Mouse (Mus musculus): ENCODE measurements at regions not wholly inside any gene's neighbourhood (a gene's known extent, or its start where the extent isn't known, plus 50 kb on each side); places are given as distances from the start of the nearest gene placed in this dataset.

DNA sequence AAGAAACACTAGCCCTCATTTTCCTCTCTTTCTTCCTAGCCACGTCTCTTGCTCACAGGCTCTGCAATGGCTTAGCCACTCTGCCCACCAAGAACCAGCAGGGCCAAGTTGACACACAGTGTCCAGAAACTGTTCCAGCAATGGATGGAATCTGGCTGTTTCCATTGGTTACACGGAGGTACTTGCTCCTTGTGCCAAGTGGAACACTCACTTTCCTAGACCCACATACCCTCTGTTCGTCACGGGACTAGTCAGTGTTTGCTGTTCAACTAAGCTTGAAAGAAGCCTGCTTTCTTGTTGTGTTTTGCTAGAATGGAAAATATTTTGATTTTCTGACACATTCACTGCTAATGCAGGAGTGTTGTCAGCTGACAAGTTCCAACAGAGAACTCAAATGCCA is 575.7 kb upstream of the Gulo start:
- Histone ChIP-seq H3K9me3 (replicated peaks) (no peaks in the 10 kb centered on the region), H3K36me3 (no peaks in the 10 kb centered on the region), H3K4me3 (replicated peaks) (no peak overlapping the region), H3K4me1 (no peaks in the 10 kb centered on the region), H3K27ac (replicated peaks) (no peak overlapping the region), H3K4me2 (replicated peaks) (no peak overlapping the region), H3K27me3 (no peaks in the 10 kb centered on the region), H3K9ac (no peak overlapping the region)
- WGBS, result 81% methylated on average over 4 of the region's 4 CpGs
- ATAC-seq (ENCODE audit: insufficient number of reproducible peaks, low FRiP score, low TSS enrichment, low read depth), result no peak

- H3K27me3 ChIP-seq, result no peaks in the 10 kb centered on the region
- whole genome bisulfite sequencing, result 67% methylated on average over 6 of the region's 6 CpGs
- ATAC-seq (ENCODE audit: insufficient number of reproducible peaks, low FRiP score, low TSS enrichment, low read depth), result no peak
- no peak overlapping the region for H3K4me3 ChIP-seq (replicated peaks)
- H3K27ac ChIP-seq (replicated peaks), result no peak overlapping the region
- H3K36me3 ChIP-seq, result no peaks in the 10 kb centered on the region
- no peaks in the 10 kb centered on the region for H3K9me3 ChIP-seq (replicated peaks)
- H3K4me2 ChIP-seq (replicated peaks), result no peak overlapping the region
- H3K9ac ChIP-seq, result no peak overlapping the region
- no peaks in the 10 kb centered on the region for H3K4me1 ChIP-seq
Measured at GRCm38 (mm10) chr14:66579904-66580492, 571.0 kb upstream of the Gulo start.

DNA sequence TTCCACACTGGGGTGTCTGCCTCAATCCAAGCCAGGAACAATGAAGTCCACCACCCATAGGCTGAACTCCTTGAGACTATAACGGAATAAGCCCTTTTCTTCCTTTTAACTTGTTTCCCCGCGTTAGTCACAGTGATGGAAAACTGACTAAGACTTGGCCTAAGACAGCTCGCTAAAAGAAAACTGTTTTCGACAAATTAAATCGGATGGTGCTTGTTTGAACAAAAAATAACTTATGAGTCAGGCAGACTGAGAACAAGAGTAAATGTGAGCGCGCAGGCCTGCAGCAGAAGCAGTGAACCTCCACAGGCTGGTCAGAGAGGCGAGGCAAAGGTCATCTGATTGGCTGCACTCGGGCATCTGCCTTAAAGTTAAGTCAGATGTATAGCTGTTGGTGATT is 557.6 kb upstream of the Gulo start:
- no peak overlapping the region for H3K4me2 ChIP-seq (replicated peaks)
- no peaks in the 10 kb centered on the region for H3K9me3 ChIP-seq (replicated peaks)
- no peak for ATAC-seq (ENCODE audit: insufficient number of reproducible peaks, low FRiP score, low TSS enrichment, low read depth)
- no peak overlapping the region for H3K27ac ChIP-seq (replicated peaks)
- H3K27me3 ChIP-seq, result no peaks in the 10 kb centered on the region; the same call in 1 of the 2 replicates
- H3K36me3 ChIP-seq, result no peaks in the 10 kb centered on the region
- H3K4me1 ChIP-seq, result no peaks in the 10 kb centered on the region
- no peak overlapping the region for H3K4me3 ChIP-seq (replicated peaks)
- H3K9ac ChIP-seq, result no peak overlapping the region
- 74% methylated on average over 10 of the region's 10 CpGs for WGBS

GRCm38 (mm10) chr14:66562744-66563143 is 553.7 kb upstream of the Gulo start:
- Histone ChIP-seq H3K9ac (no peak overlapping the region), H3K4me3 (replicated peaks) (no peak overlapping the region), H3K9me3 (replicated peaks) (no peaks in the 10 kb centered on the region), H3K27ac (replicated peaks) (no peak overlapping the region), H3K27me3 (no peaks in the 10 kb centered on the region; the same call in 1 of the 2 replicates), H3K36me3 (no peaks in the 10 kb centered on the region), H3K4me1 (no peaks in the 10 kb centered on the region), H3K4me2 (replicated peaks) (no peak overlapping the region)
- ATAC-seq (ENCODE audit: insufficient number of reproducible peaks, low FRiP score, low TSS enrichment, low read depth), result no peak
- 43% methylated on average over 4 of the region's 4 CpGs for WGBS

DNA sequence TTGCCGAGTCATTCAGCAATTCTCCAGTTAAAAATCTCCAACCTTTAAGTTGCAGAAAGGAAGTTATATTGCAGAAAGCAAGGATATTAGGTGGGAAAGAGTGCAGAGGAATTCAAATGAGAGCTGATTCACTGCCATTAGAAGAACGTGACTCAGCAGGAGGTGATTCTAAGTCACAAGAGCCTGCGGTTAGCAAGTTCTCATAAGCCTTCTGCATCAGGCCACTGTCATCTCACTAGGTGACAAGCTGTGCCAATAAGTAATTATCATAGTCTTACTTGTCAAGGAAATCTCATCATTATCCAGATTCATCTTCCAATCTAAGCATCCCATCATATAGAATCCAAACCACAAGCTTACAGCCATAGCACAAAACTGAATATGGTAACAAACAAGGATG is 552.7 kb upstream of the Gulo start:
- H3K27ac ChIP-seq (replicated peaks), result no peak overlapping the region
- no peak overlapping the region for H3K4me2 ChIP-seq (replicated peaks)
- no peaks in the 10 kb centered on the region for H3K36me3 ChIP-seq
- no peaks in the 10 kb centered on the region for H3K4me1 ChIP-seq
- no peaks in the 10 kb centered on the region for H3K9me3 ChIP-seq (replicated peaks)
- H3K9ac ChIP-seq, result no peak overlapping the region
- WGBS, result 74% methylated on average over 3 of the region's 3 CpGs
- no peak overlapping the region for H3K4me3 ChIP-seq (replicated peaks)
- ATAC-seq (ENCODE audit: insufficient number of reproducible peaks, low FRiP score, low TSS enrichment, low read depth), result no peak
- H3K27me3 ChIP-seq, result no peaks in the 10 kb centered on the region; the same call in 1 of the 2 replicates

DNA sequence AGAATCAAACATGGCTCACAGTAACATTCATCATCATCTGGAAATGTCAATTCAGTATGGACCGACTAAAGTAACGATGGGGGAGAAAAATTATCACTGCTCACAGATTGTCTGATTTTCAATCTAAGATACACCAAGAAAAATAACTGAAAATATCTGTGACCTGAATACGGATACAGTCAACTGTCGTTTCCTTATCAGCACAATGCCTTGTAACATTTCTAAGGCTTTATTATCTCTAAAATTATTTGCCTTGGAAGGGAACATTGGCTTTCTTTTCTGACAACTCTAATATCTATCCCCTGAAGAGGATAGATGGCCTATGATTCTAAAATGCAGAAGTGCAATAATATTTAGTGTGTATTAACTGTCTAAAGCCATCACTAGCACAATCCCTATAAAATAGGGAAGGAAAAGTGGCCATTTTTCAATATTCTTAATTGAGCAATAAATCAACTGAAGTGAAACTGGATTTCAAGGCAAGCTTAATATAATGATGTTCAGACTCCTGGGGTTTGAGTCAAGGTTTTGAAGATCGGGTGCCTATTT is 552.1 kb upstream of the Gulo start:
- Histone ChIP-seq H3K9ac (no peak overlapping the region), H3K9me3 (replicated peaks) (no peaks in the 10 kb centered on the region), H3K4me2 (replicated peaks) (no peak overlapping the region), H3K27me3 (no peaks in the 10 kb centered on the region; the same call in 1 of the 2 replicates), H3K4me1 (no peaks in the 10 kb centered on the region), H3K4me3 (replicated peaks) (no peak overlapping the region), H3K36me3 (no peaks in the 10 kb centered on the region), H3K27ac (replicated peaks) (no peak overlapping the region)
- ATAC-seq (ENCODE audit: insufficient number of reproducible peaks, low FRiP score, low TSS enrichment, low read depth), result no peak
- WGBS, result 85% methylated on average over 5 of the region's 5 CpGs

GRCm38 (mm10) chr14:66558393-66558792 is 549.4 kb upstream of the Gulo start:
- Histone ChIP-seq H3K4me1 (no peaks in the 10 kb centered on the region), H3K9me3 (replicated peaks) (no peaks in the 10 kb centered on the region), H3K36me3 (no peaks in the 10 kb centered on the region), H3K9ac (no peak overlapping the region), H3K4me2 (replicated peaks) (no peak overlapping the region), H3K4me3 (replicated peaks) (no peak overlapping the region), H3K27ac (replicated peaks) (no peak overlapping the region), H3K27me3 (no peaks in the 10 kb centered on the region; the same call in 1 of the 2 replicates)
- no peak for ATAC-seq (ENCODE audit: insufficient number of reproducible peaks, low FRiP score, low TSS enrichment, low read depth)
- WGBS, result 90% methylated on average over 5 of the region's 5 CpGs

DNA sequence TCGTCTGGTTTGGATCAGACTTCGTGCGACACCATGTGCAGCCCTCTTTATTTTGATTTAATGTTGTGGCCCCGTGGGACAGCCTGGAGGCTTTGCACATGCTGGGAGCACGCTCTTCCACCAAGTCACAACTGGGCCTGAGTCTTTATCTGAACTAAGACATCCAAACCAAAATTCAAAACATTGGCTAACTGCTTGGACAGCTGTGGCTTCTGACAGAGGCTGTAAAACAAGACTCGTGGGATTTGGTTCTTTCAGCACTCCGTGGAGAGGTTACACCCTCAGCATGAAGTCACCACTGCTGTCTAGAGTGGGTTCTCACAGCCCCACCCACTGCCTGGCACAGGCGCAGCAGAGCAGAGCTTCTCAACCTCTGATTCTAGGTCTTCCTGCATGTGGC is 548.6 kb upstream of the Gulo start:
- Histone ChIP-seq H3K36me3 (no peaks in the 10 kb centered on the region), H3K4me1 (no peaks in the 10 kb centered on the region), H3K4me3 (replicated peaks) (no peak overlapping the region), H3K27me3 (no peaks in the 10 kb centered on the region), H3K9me3 (replicated peaks) (no peaks in the 10 kb centered on the region), H3K9ac (no peak overlapping the region), H3K27ac (replicated peaks) (no peak overlapping the region), H3K4me2 (replicated peaks) (no peak overlapping the region)
- WGBS, result 63% methylated on average over 8 of the region's 8 CpGs
- no peak for ATAC-seq (ENCODE audit: insufficient number of reproducible peaks, low FRiP score, low TSS enrichment, low read depth)

DNA sequence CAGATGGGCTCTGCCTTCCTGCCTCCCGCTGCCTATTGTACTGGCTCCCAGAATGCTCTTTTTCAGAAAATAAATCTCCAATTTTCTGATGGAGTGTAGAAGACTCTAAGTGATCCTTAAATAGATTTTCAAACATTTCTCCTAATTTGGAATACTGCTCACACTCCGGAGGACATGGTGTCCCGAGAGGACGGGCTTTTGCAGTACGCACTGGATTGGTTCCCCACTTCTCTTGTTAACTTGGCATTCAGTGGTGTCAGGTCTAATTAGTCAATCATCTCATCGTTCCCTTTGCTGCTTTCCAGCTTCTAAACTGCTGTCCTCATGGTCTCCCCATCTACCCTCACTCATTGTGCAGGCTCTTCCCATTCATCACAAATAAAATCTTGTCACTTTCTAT is 529.5 kb upstream of the Gulo start:
- Histone ChIP-seq H3K4me3 (replicated peaks) (no peak overlapping the region), H3K4me2 (replicated peaks) (no peak overlapping the region), H3K36me3 (no peaks in the 10 kb centered on the region), H3K9ac (no peak overlapping the region), H3K27me3 (no peaks in the 10 kb centered on the region), H3K4me1 (no peaks in the 10 kb centered on the region), H3K9me3 (replicated peaks) (no peaks in the 10 kb centered on the region), H3K27ac (replicated peaks) (no peak overlapping the region)
- ATAC-seq (ENCODE audit: insufficient number of reproducible peaks, low FRiP score, low TSS enrichment, low read depth), result no peak
- WGBS, result 80% methylated on average over 6 of the region's 6 CpGs

- 43% methylated on average over 1 of the region's 1 CpGs for WGBS
- no peaks in the 10 kb centered on the region for H3K9me3 ChIP-seq (replicated peaks)
- no peak overlapping the region for H3K9ac ChIP-seq
- no peaks in the 10 kb centered on the region for H3K4me1 ChIP-seq
- no peak overlapping the region for H3K4me2 ChIP-seq (replicated peaks)
- no peak overlapping the region for H3K27ac ChIP-seq (replicated peaks)
- no peaks in the 10 kb centered on the region for H3K27me3 ChIP-seq
- no peaks in the 10 kb centered on the region for H3K36me3 ChIP-seq
- no peak overlapping the region for H3K4me3 ChIP-seq (replicated peaks)
- no peak for ATAC-seq (ENCODE audit: insufficient number of reproducible peaks, low FRiP score, low TSS enrichment, low read depth)
Measured at GRCm38 (mm10) chr14:66534671-66535070, 525.7 kb upstream of the Gulo start.

GRCm38 (mm10) chr14:66528135-66528534 is 519.1 kb upstream of the Gulo start:
- Histone ChIP-seq H3K4me3 (replicated peaks) (no peak overlapping the region), H3K4me1 (no peaks in the 10 kb centered on the region), H3K9ac (no peak overlapping the region), H3K36me3 (no peaks in the 10 kb centered on the region), H3K4me2 (replicated peaks) (no peak overlapping the region), H3K27ac (replicated peaks) (no peak overlapping the region), H3K27me3 (no peaks in the 10 kb centered on the region), H3K9me3 (replicated peaks) (no peaks in the 10 kb centered on the region)
- WGBS, result 26% methylated on average over 5 of the region's 5 CpGs
- no peak for ATAC-seq (ENCODE audit: insufficient number of reproducible peaks, low FRiP score, low TSS enrichment, low read depth)

DNA sequence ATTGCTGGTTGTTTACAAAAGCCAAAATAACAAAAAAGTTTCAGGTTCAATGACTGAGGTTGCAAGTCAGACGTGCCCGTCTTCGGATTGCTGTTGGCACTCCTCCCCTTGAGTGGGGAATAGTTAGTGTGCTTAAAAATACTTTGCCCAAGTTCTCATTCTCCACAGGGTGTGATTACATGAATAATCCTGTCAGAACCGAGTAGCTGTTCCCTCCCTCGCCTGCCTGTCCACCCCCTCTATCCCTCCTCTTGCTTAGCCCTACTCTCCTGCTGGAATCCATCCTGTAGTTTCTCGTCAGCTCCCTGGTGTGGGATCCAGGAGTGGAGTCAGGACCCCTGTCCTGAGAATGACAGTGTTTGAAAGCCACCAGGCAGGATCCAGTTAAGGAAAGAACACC is 518.1 kb upstream of the Gulo start:
- no peaks in the 10 kb centered on the region for H3K4me1 ChIP-seq
- H3K9ac ChIP-seq, result no peak overlapping the region
- no peak overlapping the region for H3K27ac ChIP-seq (replicated peaks)
- WGBS, result 67% methylated on average over 6 of the region's 6 CpGs
- no peak overlapping the region for H3K4me3 ChIP-seq (replicated peaks)
- ATAC-seq (ENCODE audit: insufficient number of reproducible peaks, low FRiP score, low TSS enrichment, low read depth), result no peak
- H3K36me3 ChIP-seq, result no peaks in the 10 kb centered on the region
- H3K4me2 ChIP-seq (replicated peaks), result no peak overlapping the region
- no peaks in the 10 kb centered on the region for H3K9me3 ChIP-seq (replicated peaks)
- no peaks in the 10 kb centered on the region for H3K27me3 ChIP-seq
